Mouse (Mus musculus) brain, embryonic 14.5 days (tissue): ENCODE results near the gene Gm12569. TPM values are rescaled to one million over a fixed set of nuclear protein-coding genes. Genes with fewer than 3 reads are reported as not detected.

Experiments
- DNase-seq: peaks from one replicate; pipeline ENCODE4 v3.0.0-alpha.2; 2011; ENCODE audit warnings: low read depth
- CTCF ChIP-seq: fragments of 200-500 bp; IDR thresholded peaks from 2 replicates; pipeline ENCODE4 v1.5.1; 2012; ENCODE audit warnings: inconsistent platforms, mild to moderate bottlenecking, moderate library complexity, borderline replicate concordance; ENCODE audit not compliant: insufficient read depth, insufficient read length; ENCODE audit errors: extremely low read depth
- POLR2A ChIP-seq: fragments of 200-500 bp; IDR thresholded peaks from 2 replicates; pipeline ENCODE4 v1.6.1; 2012; ENCODE audit warnings: mild to moderate bottlenecking, inconsistent platforms, borderline replicate concordance; ENCODE audit not compliant: poor library complexity, insufficient read depth, insufficient read length, severe bottlenecking; ENCODE audit errors: extremely low read depth
- polyA plus RNA-seq: library from polyadenylated mRNA; depleted of rRNA; stranded (reverse); fragments of >200 nt; gene quantifications from 2 replicates; pipeline ENCODE4 v1.2.3, GENCODE M21; 2012; rRNA removed

Gm12569 gene
- not detected in 2 replicates for polyA plus RNA-seq

DNA sequence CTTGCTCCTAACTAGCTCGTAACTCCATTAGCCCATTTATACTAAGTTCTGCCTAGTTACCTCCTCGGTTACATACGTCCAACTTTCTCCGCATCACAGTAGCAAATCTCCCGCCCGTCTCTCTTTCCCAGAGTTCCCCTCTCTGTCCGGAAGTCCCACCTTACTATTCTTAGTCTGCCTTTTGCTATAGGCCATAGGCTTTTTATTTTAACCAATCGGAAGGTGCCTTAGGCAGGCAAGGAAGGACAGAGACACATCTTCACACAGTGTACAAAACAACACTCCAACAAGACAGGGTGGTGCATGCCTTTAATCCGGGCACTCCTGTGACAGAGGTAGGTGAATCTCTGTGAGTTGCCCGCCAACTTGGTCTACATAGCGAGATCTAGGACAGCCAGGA is at the start of gene Gm12569:
Gene Gm12569, plus strand, starts transcription at position 166 of the 400 bp plus-strand sequence.
- no peak for DNase-seq
- TF ChIP-seq POLR2A (no peak), CTCF (no peak)

DNA sequence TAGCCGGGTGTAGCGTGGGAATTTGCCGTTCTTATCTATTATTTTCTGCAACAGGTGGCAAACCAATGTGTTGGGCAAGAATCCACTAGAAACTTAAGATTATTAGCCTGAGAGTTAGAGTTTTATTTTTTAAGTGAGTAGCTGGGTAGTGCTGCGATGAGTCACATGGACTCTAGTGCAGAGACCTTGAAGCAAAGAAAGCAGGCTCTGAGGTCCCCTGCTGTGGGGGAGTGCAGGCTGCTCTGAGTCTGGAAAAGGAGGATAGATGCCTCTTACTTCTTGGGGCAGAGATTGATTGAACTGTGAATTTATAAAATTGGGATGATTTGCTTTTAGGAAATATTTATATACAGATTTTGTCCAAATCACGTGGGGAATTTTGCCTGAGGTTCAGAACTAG is 17.5 kb upstream of the Gm12569 start:
- TF ChIP-seq CTCF (no peak), POLR2A (no peak)
- no peak for DNase-seq

DNA sequence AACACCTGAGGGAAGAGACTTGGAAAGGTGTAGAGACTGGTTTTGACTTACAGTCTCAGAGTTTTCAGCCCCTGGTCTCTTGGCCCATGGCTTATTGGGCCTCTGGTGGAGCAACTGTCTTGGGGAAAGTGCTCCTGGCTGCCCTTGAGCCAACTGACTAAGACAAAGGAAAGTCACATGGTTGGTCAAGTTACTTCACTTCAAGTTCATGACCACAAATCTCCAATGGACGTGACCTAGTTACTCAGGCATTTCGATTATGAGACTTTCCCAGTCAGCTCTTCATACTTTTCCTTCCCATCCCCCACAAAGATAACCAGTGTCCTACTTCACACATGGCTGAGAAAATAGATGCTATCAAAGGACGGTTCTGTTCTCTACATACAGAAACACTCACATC is 12.5 kb upstream of the Gm12569 start:
- DNase-seq: no peak
- no peak for TF ChIP-seq CTCF
- no peak for TF ChIP-seq POLR2A

DNA sequence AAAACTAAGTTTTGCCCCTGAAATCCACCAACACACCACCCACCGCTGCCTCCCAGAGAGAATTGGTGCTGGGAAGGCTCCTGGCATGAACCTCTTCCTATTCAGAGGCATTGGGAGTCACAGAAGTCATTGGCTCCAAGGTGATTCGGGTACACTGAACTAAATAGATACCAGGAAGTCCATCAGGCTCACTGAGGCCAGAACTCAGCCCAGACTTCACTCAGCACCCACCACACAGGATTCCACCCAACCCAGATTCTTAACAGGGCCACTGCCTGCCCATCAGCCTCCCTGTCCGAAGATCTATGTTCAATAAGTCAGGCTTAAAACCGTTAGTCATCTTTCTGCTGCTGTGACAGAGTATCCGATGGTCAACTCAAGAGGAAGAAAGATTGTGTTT is 8.8 kb upstream of the Gm12569 start:
- TF ChIP-seq POLR2A (no peak), CTCF (no peak)
- DNase-seq: no peak

DNA sequence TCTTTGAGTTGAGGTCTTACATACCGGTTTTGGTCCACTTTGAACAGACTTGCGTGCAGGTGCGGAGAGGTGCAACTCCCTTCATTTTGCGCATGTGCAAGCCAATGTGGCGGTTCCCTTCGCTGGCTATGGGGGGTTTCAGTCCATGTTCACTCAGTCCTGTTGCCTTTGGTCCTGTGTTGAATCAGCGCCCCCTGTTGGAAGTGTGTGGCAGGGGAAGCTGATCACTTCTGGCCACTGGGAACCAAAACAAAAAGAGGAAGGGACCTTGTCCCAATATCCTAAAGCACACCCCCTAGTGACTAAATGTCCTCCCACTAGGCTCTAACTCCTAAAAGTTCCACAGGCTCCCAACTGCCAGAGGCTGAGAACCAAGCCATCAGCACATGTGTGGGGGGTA is 6.3 kb upstream of the Gm12569 start:
- DNase-seq: no peak
- TF ChIP-seq POLR2A: no peak
- TF ChIP-seq CTCF: no peak

DNA sequence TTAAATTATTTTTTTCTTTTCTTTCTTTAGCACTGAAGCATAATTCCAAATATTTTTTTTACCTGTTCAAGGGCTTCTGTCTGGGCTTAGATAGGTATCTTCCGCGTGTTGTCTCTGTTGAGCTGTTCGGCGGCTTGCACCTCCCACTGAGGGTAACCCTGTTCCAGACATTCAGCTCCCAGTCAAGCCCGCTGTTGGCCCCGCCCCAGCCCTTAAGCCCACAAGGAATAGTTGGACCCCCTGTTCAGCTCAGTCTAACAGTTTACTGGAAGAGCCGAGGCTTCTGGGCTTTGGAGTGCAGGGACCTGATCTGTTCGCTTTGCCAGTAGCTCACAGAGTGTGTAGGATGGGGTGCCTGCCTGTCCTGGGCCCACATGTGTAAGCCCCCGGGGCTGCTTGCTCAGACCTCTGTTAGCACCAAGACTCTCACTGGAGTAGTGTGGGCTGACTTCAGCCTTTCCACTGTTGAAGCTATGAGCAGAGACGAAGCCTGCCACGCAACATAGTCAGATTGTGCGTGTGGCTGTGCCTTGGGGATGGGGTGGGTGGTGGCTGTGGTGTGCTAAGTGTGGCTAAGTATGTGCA is 785 bp upstream of the Gm12569 start:
- TF ChIP-seq CTCF: no peak
- no peak for DNase-seq

DNA sequence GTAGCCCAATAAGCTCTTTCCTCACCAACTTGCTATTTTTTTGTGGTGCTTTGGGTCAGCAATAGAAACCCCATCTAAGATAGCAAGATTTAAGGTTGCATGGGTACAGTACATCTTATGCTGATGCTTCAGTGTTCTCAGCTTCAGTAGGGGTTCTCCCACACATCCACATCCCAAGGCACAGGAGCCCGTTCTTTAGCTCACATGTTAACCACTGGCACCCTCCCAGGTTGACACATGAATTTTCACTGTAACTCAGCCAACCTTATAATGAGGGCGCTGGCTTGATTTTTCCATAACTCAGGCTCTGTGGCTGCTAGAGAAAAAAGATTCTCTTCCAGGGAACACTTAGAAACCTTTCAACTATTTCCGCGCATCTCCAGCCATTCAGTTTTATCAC is 6.8 kb downstream of the Gm12569 start:
- DNase-seq: peak; percentile 34
- TF ChIP-seq POLR2A (no peak), CTCF (no peak)

DNA sequence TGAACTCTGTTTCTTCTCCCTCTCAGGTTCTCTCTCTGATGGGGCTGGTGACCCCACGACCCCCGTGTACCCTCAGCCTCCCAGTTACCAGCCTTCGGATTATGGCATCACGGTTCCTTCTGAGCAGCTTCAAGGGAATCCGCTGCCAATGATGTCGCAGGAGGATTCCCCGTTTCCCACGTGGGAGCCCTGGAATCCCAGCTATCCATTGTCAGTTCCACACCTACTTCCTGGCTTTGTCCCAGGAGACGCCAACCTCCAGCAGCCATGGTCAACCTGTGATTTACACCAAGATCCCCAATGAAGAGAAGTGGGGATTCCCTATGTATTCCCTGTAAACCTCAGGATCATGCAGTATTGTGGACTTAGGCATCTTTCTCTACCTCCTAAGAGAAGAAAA is 14.4 kb downstream of the Gm12569 start:
- no peak for TF ChIP-seq CTCF
- TF ChIP-seq POLR2A: no peak
- no peak for DNase-seq

DNA sequence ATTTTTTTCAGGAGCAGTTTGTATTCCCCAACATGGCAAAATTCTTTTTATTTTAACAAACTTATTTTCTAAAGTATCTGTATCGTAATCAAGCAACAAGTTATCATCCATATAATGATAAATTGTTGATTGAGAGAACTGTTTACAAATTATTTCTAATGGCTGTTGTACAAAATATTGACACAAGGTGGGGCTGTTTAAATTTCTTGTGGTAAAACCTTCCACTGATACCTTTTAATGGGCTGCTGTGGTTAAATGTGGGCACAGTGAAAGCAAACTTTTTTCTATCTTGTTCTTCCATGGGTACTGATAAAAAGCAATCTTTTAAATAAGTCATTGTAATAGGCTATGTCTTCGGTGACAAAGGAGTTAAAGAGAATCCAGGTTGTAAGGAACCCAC is 22.6 kb downstream of the Gm12569 start:
- no peak for DNase-seq
- TF ChIP-seq POLR2A (no peak), CTCF (no peak)

DNA sequence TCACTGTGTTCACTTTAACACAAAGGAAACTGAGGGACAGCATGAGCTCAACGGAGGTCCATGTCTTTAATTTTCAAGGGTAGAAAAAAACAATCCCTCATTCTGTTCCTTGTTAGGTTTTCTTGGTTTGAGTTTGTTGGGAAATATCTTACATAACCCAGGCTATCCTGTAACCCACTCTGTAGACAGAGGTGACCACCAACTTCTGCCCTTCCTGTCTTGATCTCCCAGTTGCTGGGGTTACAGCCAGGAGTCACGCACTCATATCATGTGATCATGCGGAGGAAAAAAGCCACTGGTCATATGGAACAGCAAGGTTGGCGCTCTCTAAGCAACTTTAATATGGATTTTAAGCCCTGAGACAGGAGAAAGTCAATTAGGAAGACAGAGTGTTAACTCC is 36.7 kb downstream of the Gm12569 start:
- no peak for TF ChIP-seq CTCF
- DNase-seq: no peak

DNA sequence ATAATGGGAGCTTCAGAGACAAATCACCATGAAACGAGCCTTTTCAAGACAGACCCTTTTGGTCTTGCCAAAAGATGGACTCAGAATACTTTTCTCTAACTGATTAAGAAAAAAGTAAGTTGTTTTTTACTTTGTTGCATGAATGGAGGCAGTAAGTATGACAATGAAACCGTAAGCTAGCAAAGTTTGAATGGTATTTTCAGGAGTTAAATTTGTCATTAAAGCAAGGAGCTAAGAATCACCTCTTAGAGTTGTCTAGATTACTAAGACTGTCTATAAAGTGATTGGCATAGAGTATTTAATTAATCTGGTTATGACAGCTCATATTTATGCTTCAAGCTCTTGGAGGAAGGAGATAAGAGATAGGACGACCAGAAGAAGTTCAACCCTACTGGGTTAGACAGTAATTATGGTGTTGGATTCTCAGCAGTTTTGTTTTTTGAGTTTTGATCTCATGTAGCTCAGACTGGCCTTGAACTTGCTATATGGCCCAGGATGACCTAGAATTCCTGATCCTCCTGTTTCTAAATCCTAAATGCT is 41.5 kb downstream of the Gm12569 start, which contains the start of gene Clk4:
Gene Clk4, plus strand, starts transcription at position 51 of the 540 bp plus-strand sequence.
- no peak for DNase-seq
- TF ChIP-seq CTCF (no peak), POLR2A (no peak)
